21 mouse cellular contexts compared by ENCODE assay signal in the genomic region with DNA sequence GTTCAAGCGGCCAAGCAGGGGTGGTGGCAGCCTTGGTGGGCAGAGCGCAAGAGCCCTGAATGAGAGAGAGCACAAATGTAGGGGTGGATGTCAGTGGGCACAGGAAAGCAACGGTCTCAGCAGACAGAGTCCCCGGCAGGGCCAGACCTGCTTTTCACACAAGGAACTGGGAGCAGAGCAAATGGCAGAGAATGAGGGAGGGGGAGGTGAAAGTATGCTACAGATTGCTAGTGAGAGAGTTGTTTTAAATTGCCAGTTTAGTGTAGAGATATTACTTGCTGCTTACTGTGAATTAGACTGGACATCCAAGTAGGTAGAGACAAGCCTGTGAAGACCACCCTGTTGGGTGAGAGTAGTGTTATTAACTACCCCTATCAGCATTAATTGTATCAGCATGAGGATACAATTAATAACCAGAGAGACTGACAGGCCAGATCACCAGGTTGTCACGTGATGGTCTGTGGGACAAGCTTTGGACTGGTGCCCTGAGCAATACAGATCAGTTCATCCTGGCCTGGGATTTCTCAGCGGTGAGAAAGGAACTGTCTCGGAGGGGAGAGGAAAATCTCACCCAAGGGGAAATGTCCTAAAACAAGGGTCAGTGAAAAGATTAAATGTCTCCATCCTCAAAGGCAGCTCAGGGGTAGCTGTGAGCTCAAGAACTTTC. TPM values are rescaled to one million over a fixed set of nuclear protein-coding genes. Genes with fewer than 3 reads are reported as not detected.
A peak's percentile ranks its signal among the peaks of the same experiment; 100 is the strongest.
DNase-seq lines count a peak whose midpoint lies in the region; ATAC-seq and TF ChIP-seq lines count a peak whose summit lies in the region.
"Had no signal": no experiment of that assay in that cellular context is flagged by ENCODE, and none has a peak within 500 bp of the region (broad histone marks: within the 10 kb centered on the region; RNA-seq: fewer than 3 reads in every experiment).

No protein-coding gene starts in this region.

- H3K36me3 ChIP-seq in hindbrain, postnatal 0 days (ENCODE audit: insufficient read depth, low read length): no peaks in the 10 kb centered on the region
- H3K36me3 ChIP-seq in hindbrain, embryonic 10.5 days: no peaks in the 10 kb centered on the region
- no peaks in the 10 kb centered on the region for H3K36me3 ChIP-seq in liver, adult 2 months (ENCODE audit: control insufficient read depth, insufficient read depth, low read length)
- no peaks in the 10 kb centered on the region for H3K36me3 ChIP-seq in MEL (ENCODE audit: control insufficient read depth in 1 of 2, insufficient read depth in 2 of 2, low read length in 2 of 2)
- H3K36me3 ChIP-seq: forebrain, embryonic 10.5 days; heart, embryonic 15.5 days; kidney, embryonic 15.5 days; limb, embryonic 12.5 days; lung, embryonic 15.5 days; neural tube, embryonic 13.5 days had no signal

- H3K79me2 ChIP-seq in liver, adult 2 months (ENCODE audit: control insufficient read depth, insufficient read depth, low read length): no peaks in the 10 kb centered on the region
- no peaks in the 10 kb centered on the region for H3K79me2 ChIP-seq in MEL (ENCODE audit: control insufficient read depth, insufficient read depth, low read length, poor library complexity)

- TF ChIP-seq CTCF in hindbrain, postnatal 0 days (IDR thresholded peaks at IDR 0.05; ENCODE audit: low read depth): no peak
- no peak for TF ChIP-seq CTCF in liver, adult 2 months (IDR thresholded peaks at IDR 0.05; ENCODE audit: low read depth, low read length)
- no peak for TF ChIP-seq CTCF in MEL (IDR thresholded peaks at IDR 0.05 in 2 of 3, conservative IDR thresholded peaks at IDR 0.05 in 1 of 3; ENCODE audit: control insufficient read depth in 1 of 3, insufficient read depth in 1 of 3, low read depth in 2 of 3, low read length in 3 of 3, poor library complexity in 1 of 3, severe bottlenecking in 1 of 3)

- TF ChIP-seq RAD21 in MEL (IDR thresholded peaks at IDR 0.05; ENCODE audit: low read depth, low read length): no peak

- no peak overlapping the region for H3K27ac ChIP-seq in hindbrain, postnatal 0 days
- no peak overlapping the region for H3K27ac ChIP-seq in hindbrain, embryonic 10.5 days
- no peak overlapping the region for H3K27ac ChIP-seq in liver, adult 2 months (replicated peaks; ENCODE audit: insufficient read depth, low read depth, low read length)
- H3K27ac ChIP-seq in MEL (ENCODE audit: control insufficient read depth, low read depth, low read length): no peak overlapping the region
- H3K27ac ChIP-seq: forebrain, embryonic 10.5 days; heart, embryonic 15.5 days; kidney, embryonic 15.5 days; limb, embryonic 12.5 days; liver, embryonic 14.5 days; lung, embryonic 15.5 days; neural tube, embryonic 13.5 days had no signal

- no peaks in the 10 kb centered on the region for H3K4me1 ChIP-seq in hindbrain, postnatal 0 days (ENCODE audit: insufficient read depth, low read length)
- peaks cover 9% of the 10 kb centered on the region for H3K4me1 ChIP-seq in hindbrain, embryonic 10.5 days (replicated peaks)
- 0 out of 2 replicates have a peak, but pooled peaks cover 2% of the 10 kb centered on the region for H3K4me1 ChIP-seq in liver, adult 2 months (ENCODE audit: control insufficient read depth, insufficient read depth, low read length)
- no peaks in the 10 kb centered on the region for H3K4me1 ChIP-seq in MEL (ENCODE audit: control insufficient read depth in 1 of 2, insufficient read depth in 2 of 2, low read length in 2 of 2)
- H3K4me1 ChIP-seq: forebrain, embryonic 10.5 days; kidney, embryonic 15.5 days; limb, embryonic 12.5 days; lung, embryonic 15.5 days; neural tube, embryonic 13.5 days had no signal

- ATAC-seq in hindbrain, postnatal 0 days: 0 out of 2 replicates have a peak, but pooled peaks have one; percentile 1
- no peak for ATAC-seq in monocyte, adult 5-6 weeks (replicated peaks; ENCODE audit: insufficient number of reproducible peaks, low FRiP score, low TSS enrichment, poor library complexity, severe bottlenecking)

- no peaks in the 10 kb centered on the region for H3K9me3 ChIP-seq in hindbrain, postnatal 0 days (ENCODE audit: low read length)
- H3K9me3 ChIP-seq in hindbrain, embryonic 10.5 days: no peaks in the 10 kb centered on the region
- no peaks in the 10 kb centered on the region for H3K9me3 ChIP-seq in MEL (replicated peaks; ENCODE audit: insufficient read depth, low read length)
- H3K9me3 ChIP-seq: forebrain, embryonic 10.5 days; heart, embryonic 15.5 days; kidney, embryonic 15.5 days; limb, embryonic 12.5 days; lung, embryonic 15.5 days; neural tube, embryonic 13.5 days had no signal

- no peaks in the 10 kb centered on the region for H3K27me3 ChIP-seq in hindbrain, postnatal 0 days (ENCODE audit: insufficient read depth, low read length)
- no peaks in the 10 kb centered on the region for H3K27me3 ChIP-seq in hindbrain, embryonic 10.5 days (ENCODE audit: insufficient read depth, poor library complexity, severe bottlenecking)
- no peaks in the 10 kb centered on the region for H3K27me3 ChIP-seq in liver, adult 2 months (ENCODE audit: control insufficient read depth, insufficient read depth, low read length)
- peaks cover 2 to 10% of the 10 kb centered on the region in 2 experiments; a peak in 3 of 4 replicates for H3K27me3 ChIP-seq in MEL (ENCODE audit: control insufficient read depth in 1 of 2, insufficient read depth in 2 of 2, low read length in 2 of 2)
- H3K27me3 ChIP-seq: lung, embryonic 15.5 days; neural tube, embryonic 13.5 days had no signal

- 44% methylated on average over 7 of the region's 7 CpGs for WGBS in hindbrain, postnatal 0 days
- 60% methylated on average over 7 of the region's 7 CpGs for WGBS in hindbrain, embryonic 10.5 days
- WGBS in liver, adult 2 months: 38% methylated on average over 7 of the region's 7 CpGs

- no peak for DNase-seq in hindbrain, postnatal 0 days (ENCODE audit: low spot score)
- no peak for DNase-seq in hindbrain, embryonic 10.5 days (ENCODE audit: low spot score)
- DNase-seq in liver, adult 2 months (ENCODE audit: extremely low read depth, low read depth, low spot score): peak; percentile 22
- no peak for DNase-seq in liver
- DNase-seq in MEL (ENCODE audit: low read depth, low spot score): no peak
- DNase-seq in layer of hippocampus, postnatal 10 days (ENCODE audit: low spot score in 2 of 2): peak; percentile 28 to 43
- DNase-seq in c-Kit-positive CD71-positive TER-119-positive erythroid progenitor cells, embryonic 14.5 days (ENCODE audit: low spot score): no peak
- DNase-seq: adrenal gland, postnatal 14 days; B cell, adult 2 months; cerebellum, adult 11-12 months; heart, postnatal 4 days; lung, postnatal 4 days; right cerebral cortex, adult 18-20 months had no signal

- no peak overlapping the region for H3K4me2 ChIP-seq in hindbrain, postnatal 0 days (ENCODE audit: low read depth, low read length)
- H3K4me2 ChIP-seq: heart, embryonic 15.5 days; kidney, embryonic 15.5 days; limb, embryonic 12.5 days; lung, embryonic 15.5 days; neural tube, embryonic 13.5 days had no signal

- TF ChIP-seq POLR2A in liver, adult 2 months (IDR thresholded peaks at IDR 0.05; ENCODE audit: extremely low read depth, insufficient read depth, low read length): no peak
- no peak for TF ChIP-seq POLR2A in MEL (IDR thresholded peaks at IDR 0.05; ENCODE audit: control insufficient read depth in 1 of 2, insufficient read depth in 1 of 2, low read depth in 1 of 2, low read length in 2 of 2, poor library complexity in 1 of 2)

- no peak overlapping the region for H3K4me3 ChIP-seq in hindbrain, postnatal 0 days (ENCODE audit: low read length)
- no peak overlapping the region for H3K4me3 ChIP-seq in hindbrain, embryonic 10.5 days
- no peak overlapping the region for H3K4me3 ChIP-seq in liver, adult 2 months (ENCODE audit: insufficient read depth, low read depth, low read length)
- no peak overlapping the region for H3K4me3 ChIP-seq in MEL (ENCODE audit: control insufficient read depth in 1 of 2, insufficient read depth in 1 of 2, low read depth in 2 of 2, low read length in 2 of 2)
- H3K4me3 ChIP-seq: forebrain, embryonic 10.5 days; heart, embryonic 15.5 days; kidney, embryonic 15.5 days; limb, embryonic 12.5 days; lung, embryonic 15.5 days; neural tube, embryonic 13.5 days had no signal

- no peak for TF ChIP-seq EP300 in MEL (IDR thresholded peaks at IDR 0.05; ENCODE audit: low read depth in 1 of 2, low read length in 2 of 2)

- no peak overlapping the region for H3K9ac ChIP-seq in hindbrain, postnatal 0 days (replicated peaks; ENCODE audit: low read length)
- H3K9ac ChIP-seq in liver, adult 2 months (ENCODE audit: low read depth, low read length): no peak overlapping the region
- no peak overlapping the region for H3K9ac ChIP-seq in MEL (ENCODE audit: control insufficient read depth, low read depth, low read length, poor library complexity, severe bottlenecking)
- H3K9ac ChIP-seq: heart, embryonic 15.5 days; kidney, embryonic 15.5 days; limb, embryonic 12.5 days; liver, embryonic 14.5 days; lung, embryonic 15.5 days; neural tube, embryonic 13.5 days had no signal

TF ChIP-seq in MEL, 35 proteins besides CTCF, POLR2A, EP300 and RAD21:
- TF ChIP-seq USF1 (IDR thresholded peaks at IDR 0.05; ENCODE audit: low read depth, low read length) (peak; percentile 16; the same call in 1 of the 2 replicates), USF2 (IDR thresholded peaks at IDR 0.05; ENCODE audit: borderline replicate concordance in 1 of 2, insufficient read depth in 1 of 2, low read depth in 1 of 2, low read length in 2 of 2) (no peak), GABPA (IDR thresholded peaks at IDR 0.05; ENCODE audit: low read depth, low read length) (no peak), SMC3 (IDR thresholded peaks at IDR 0.05; ENCODE audit: low read depth, low read length) (no peak)

RNA-seq across cellular contexts. Expression of a gene that starts 6.6 kb away (rescaled TPM):
- 162 and 204 TPM in 2 replicates for total RNA-seq in hindbrain, postnatal 0 days (2014; rRNA removed)
- 55.4 and 56.1 TPM in 2 replicates for polyA plus RNA-seq in hindbrain, postnatal 0 days (2015; fragmentation: Nextera tagmentation; extraction: Ambion mirVana)
- polyA plus RNA-seq in hindbrain, embryonic 10.5 days (2016; fragmentation: Nextera tagmentation; extraction: Ambion mirVana): 8.6 and 8.9 TPM in 2 replicates
- 1.4 and 3.0 TPM in 2 replicates for total RNA-seq in liver, adult 2 months (2014; rRNA removed)
- 1.2 and 2.0 TPM in 2 replicates for polyA plus RNA-seq in liver, adult 2 months (2012; rRNA removed)
- 0.72 and 0.92 TPM in 2 replicates for total RNA-seq in MEL (2012; rRNA removed)
- polyA plus RNA-seq in MEL (2012; ENCODE audit: insufficient read depth in 1 of 2, insufficient read length in 2 of 2, low read depth in 1 of 2, low replicate concordance in 2 of 2, missing spikeins in 1 of 2): 1 to 10 TPM in 1 of 2 experiments, not detected in 1; 1.0 TPM
- total RNA-seq in layer of hippocampus, postnatal 10 days (2021): 100 to 1,000 TPM; 135 to 141 TPM
- total RNA-seq in monocyte, adult 5-6 weeks (2017): 0.10 to 1.9 TPM in 2 of 3 replicates, not detected in the other

Comparison
In these comparisons a context has a peak if more than half of its experiments do, and no peak if none do; other contexts are left out.
1. DNase-seq: peak in liver, adult 2 months (single experiment) and layer of hippocampus, postnatal 10 days (2 of 2); none in hindbrain, postnatal 0 days (single experiment), hindbrain, embryonic 10.5 days (single experiment), liver (single experiment), MEL (single experiment) and c-Kit-positive CD71-positive TER-119-positive erythroid progenitor cells, embryonic 14.5 days (single experiment).
2. RNA of a gene that starts 6.6 kb away (total RNA-seq): 162 to 204 TPM in hindbrain, postnatal 0 days and 135 to 141 TPM in layer of hippocampus, postnatal 10 days; 0.10 to 1.9 TPM in monocyte, adult 5-6 weeks, 1.4 to 3.0 TPM in liver, adult 2 months and 0.72 to 0.92 TPM in MEL; every median in the first group is over 10 times any median in the second.